Mouse (Mus musculus) heart, embryonic 11.5 days (tissue): ENCODE measurements around the gene Dydc2. TPM values are rescaled to one million over a fixed set of nuclear protein-coding genes. Genes with fewer than 3 reads are reported as not detected.
"Not testable (repeated sequence)": the region's sequence is repeated elsewhere in the genome, so short reads cannot be mapped to it uniquely, and the experiment has no call there.

Experiments
- ATAC-seq: fragments of 200-750 bp; cut with Nextera tagmentation; replicated peaks from 2 replicates; pipeline ENCODE4 v1.8.0; 2017; ENCODE audit warnings: moderate library complexity; ENCODE audit not compliant: insufficient number of reproducible peaks, low FRiP score, low TSS enrichment
- H3K27ac ChIP-seq: fragments of 300-500 bp; sonication (generic); 2 replicates; pipeline ENCODE4 v1.5.1; 2014; ENCODE audit warnings: mild to moderate bottlenecking, low read depth, low read length
- H3K27me3 ChIP-seq: fragments of 300-500 bp; sonication (generic); 2 replicates; pipeline ENCODE4 v1.6.1; 2014; ENCODE audit warnings: mild to moderate bottlenecking, low read length, mixed read lengths; ENCODE audit not compliant: control insufficient read depth, insufficient read depth
- H3K36me3 ChIP-seq: fragments of 300-500 bp; sonication (generic); 2 replicates; pipeline ENCODE4 v1.6.1; 2014; ENCODE audit warnings: mild to moderate bottlenecking, low read length, moderate library complexity, mixed read lengths; ENCODE audit not compliant: control insufficient read depth, insufficient read depth
- H3K4me1 ChIP-seq: fragments of 300-500 bp; sonication (generic); 2 replicates; pipeline ENCODE4 v1.6.1; 2014; ENCODE audit warnings: low read length; ENCODE audit not compliant: control insufficient read depth, insufficient read depth
- H3K4me2 ChIP-seq: fragments of 300-500 bp; sonication (generic); 2 replicates; pipeline ENCODE4 v1.6.1; 2014; ENCODE audit warnings: mild to moderate bottlenecking, moderate library complexity
- H3K4me3 ChIP-seq: fragments of 300-500 bp; sonication (generic); 2 replicates; pipeline ENCODE4 v1.5.1; 2014; ENCODE audit warnings: low read depth, low read length
- H3K9ac ChIP-seq: fragments of 300-500 bp; sonication (generic); 2 replicates; pipeline ENCODE4 v1.6.1; 2014; ENCODE audit warnings: mild to moderate bottlenecking, low read depth, low read length, moderate library complexity
- H3K9me3 ChIP-seq: fragments of 300-500 bp; sonication (generic); replicated peaks from 2 replicates; pipeline ENCODE4 v1.6.1; 2016; ENCODE audit warnings: low read length; ENCODE audit not compliant: control insufficient read depth
- WGBS: fragments of 180-500 bp; shearing (Covaris S2); extraction: QIAGEN DNeasy Blood & Tissue Kit; methylation state at CpG from one replicate; pipeline ENCODE4 v1.1.7; 2014; ENCODE audit not compliant: insufficient replicate concordance; 5-methylcytosine and 5-hydroxymethylcytosine counted together
- polyA plus RNA-seq: library from polyadenylated mRNA; unstranded; fragments of >200 nt; fragmentation: Nextera tagmentation; extraction: Ambion mirVana; gene quantifications from 2 replicates; pipeline ENCODE4 v1.2.1, GENCODE M21; 2014

Gene Dydc2
- polyA plus RNA-seq, 1 experiment from 2014 or later, result 0.53 TPM

GRCm38 (mm10) chr14:41065168-41065567 lies 3.8 kb downstream of the Dydc2 start:
- Histone ChIP-seq H3K9me3 (no peaks in the 10 kb centered on the region), H3K27me3 (no peaks in the 10 kb centered on the region), H3K9ac (no peak overlapping the region), H3K27ac (no peak overlapping the region), H3K4me3 (no peak overlapping the region), H3K36me3 (no peaks in the 10 kb centered on the region), H3K4me1 (peaks cover 4% of the 10 kb centered on the region; the same call in 1 of the 2 replicates), H3K4me2 (no peak overlapping the region)
- WGBS, result 8% methylated on average over 1 of the region's 2 CpGs
- peak; percentile 42; the same call in 1 of the 2 replicates for ATAC-seq

GRCm38 (mm10) chr14:41053190-41053589 lies 15.8 kb downstream of the Dydc2 start:
- not testable (repeated sequence) for H3K27me3 ChIP-seq, H3K9ac ChIP-seq, H3K9me3 ChIP-seq, H3K4me1 ChIP-seq, H3K27ac ChIP-seq, H3K4me3 ChIP-seq, ATAC-seq, H3K4me2 ChIP-seq, H3K36me3 ChIP-seq
- WGBS, result 62% methylated on average over 3 of the region's 4 CpGs

DNA sequence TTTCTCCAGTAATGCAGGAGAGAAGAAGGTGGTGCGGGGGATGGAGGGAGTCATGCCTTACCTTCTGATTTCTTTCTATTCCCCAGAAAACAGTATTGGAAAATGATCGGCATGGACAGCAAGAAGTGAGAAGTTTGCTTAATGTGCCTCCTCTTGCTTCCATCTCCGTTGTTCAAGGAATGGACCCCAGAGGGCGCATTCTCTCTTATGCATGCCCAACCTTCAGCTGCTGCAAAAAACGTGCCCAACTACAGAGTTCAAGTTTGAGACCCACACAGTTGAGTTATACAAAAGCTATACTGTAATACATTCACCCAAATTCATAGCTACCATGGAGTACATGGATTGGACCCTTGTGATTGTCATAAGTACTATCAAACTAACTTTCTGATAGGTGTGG lies 16.5 kb downstream of the Dydc2 start:
- WGBS, result 65% methylated on average over 5 of the region's 5 CpGs

GRCm38 (mm10) chr14:41050471-41050870 lies 18.5 kb downstream of the Dydc2 start:
- no peak overlapping the region for H3K4me3 ChIP-seq
- H3K27ac ChIP-seq, result no peak overlapping the region
- no peaks in the 10 kb centered on the region for H3K9me3 ChIP-seq
- WGBS, result 56% methylated on average over 6 of the region's 6 CpGs
- ATAC-seq, result no peak
- H3K9ac ChIP-seq, result no peak overlapping the region
- no peaks in the 10 kb centered on the region for H3K27me3 ChIP-seq
- no peaks in the 10 kb centered on the region for H3K36me3 ChIP-seq
- no peak overlapping the region for H3K4me2 ChIP-seq
- no peaks in the 10 kb centered on the region for H3K4me1 ChIP-seq

More for the DNA sequence above, 16.5 kb downstream of the Dydc2 start:
- no peak overlapping the region for H3K27ac ChIP-seq
- H3K9ac ChIP-seq, result no peak overlapping the region
- no peaks in the 10 kb centered on the region for H3K27me3 ChIP-seq
- H3K4me3 ChIP-seq, result no peak overlapping the region
- no peaks in the 10 kb centered on the region for H3K4me1 ChIP-seq
- no peak for ATAC-seq
- no peak overlapping the region for H3K4me2 ChIP-seq
- H3K9me3 ChIP-seq, result no peaks in the 10 kb centered on the region
- H3K36me3 ChIP-seq, result no peaks in the 10 kb centered on the region

DNA sequence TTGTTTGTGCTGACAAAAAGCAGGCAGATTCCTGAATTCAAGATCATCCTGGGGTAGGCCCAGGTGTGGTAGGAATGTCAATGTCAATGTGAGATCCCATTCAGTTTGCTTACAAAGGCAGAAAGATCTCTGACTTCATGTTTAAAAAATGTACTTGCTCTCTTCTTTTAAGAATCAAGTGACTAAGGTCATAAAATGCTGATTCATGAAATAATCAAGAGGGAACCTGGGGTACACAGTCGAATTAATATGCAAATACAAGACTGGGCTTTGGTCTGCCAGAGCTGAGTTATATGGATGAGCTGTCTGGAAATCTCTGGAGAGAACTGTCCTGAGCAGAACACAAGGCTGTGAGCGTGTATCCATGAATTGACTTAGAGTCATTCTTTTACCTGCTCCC lies 21.6 kb downstream of the Dydc2 start:
- no peak for ATAC-seq
- no peaks in the 10 kb centered on the region for H3K4me1 ChIP-seq
- 74% methylated on average over 2 of the region's 2 CpGs for WGBS

DNA sequence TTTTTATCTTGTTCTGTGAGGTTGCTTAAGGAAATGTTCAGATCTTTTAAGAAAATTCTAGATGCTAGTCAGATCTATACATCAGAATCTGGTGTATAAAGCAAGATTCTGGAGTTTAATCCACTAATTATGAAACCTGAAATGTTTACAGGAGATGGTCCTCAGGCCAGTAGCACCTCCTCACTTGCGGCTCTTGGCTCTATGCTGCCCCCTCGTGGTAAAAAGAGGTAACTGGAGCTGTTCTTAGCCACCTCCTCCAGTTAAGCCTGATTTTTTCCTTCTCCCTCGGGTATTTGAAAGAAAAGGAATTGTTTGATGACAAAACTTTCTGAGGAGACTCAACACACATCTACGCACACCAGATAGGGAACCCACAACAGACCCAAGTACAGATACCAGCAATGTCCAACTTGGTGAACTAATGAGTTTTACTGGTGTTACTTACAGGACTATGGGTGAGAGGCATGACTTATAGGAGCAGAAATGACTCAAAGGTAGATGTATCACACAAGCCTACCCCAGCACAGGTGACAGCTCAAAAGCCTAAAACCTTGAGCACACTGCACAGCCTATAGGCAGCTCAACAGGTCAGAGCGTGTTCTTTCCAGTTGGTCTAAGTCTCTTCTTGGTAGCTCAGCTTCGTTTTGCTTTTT lies 33.7 kb downstream of the Dydc2 start:
- Histone ChIP-seq H3K27me3 (no peaks in the 10 kb centered on the region), H3K4me3 (no peak overlapping the region), H3K9ac (no peak overlapping the region), H3K27ac (no peak overlapping the region), H3K4me2 (no peak overlapping the region), H3K4me1 (no peaks in the 10 kb centered on the region), H3K36me3 (no peaks in the 10 kb centered on the region), H3K9me3 (no peaks in the 10 kb centered on the region)
- WGBS, result 32% methylated on average over 6 of the region's 6 CpGs
- no peak for ATAC-seq

More for the DNA sequence above, 21.6 kb downstream of the Dydc2 start:
- no peaks in the 10 kb centered on the region for H3K9me3 ChIP-seq
- H3K36me3 ChIP-seq, result no peaks in the 10 kb centered on the region
- H3K27ac ChIP-seq, result no peak overlapping the region
- no peak overlapping the region for H3K4me3 ChIP-seq
- H3K4me2 ChIP-seq, result no peak overlapping the region
- no peaks in the 10 kb centered on the region for H3K27me3 ChIP-seq
- no peak overlapping the region for H3K9ac ChIP-seq

- Histone ChIP-seq H3K27ac (no peak overlapping the region), H3K36me3 (no peaks in the 10 kb centered on the region), H3K4me3 (no peak overlapping the region), H3K4me1 (no peaks in the 10 kb centered on the region), H3K27me3 (no peaks in the 10 kb centered on the region), H3K9me3 (no peaks in the 10 kb centered on the region), H3K4me2 (no peak overlapping the region), H3K9ac (no peak overlapping the region)
- WGBS, result 50% methylated on average over 13 of the region's 13 CpGs
- no peak for ATAC-seq
Observed at GRCm38 (mm10) chr14:41033135-41034110, 35.6 kb downstream of the Dydc2 start.

DNA sequence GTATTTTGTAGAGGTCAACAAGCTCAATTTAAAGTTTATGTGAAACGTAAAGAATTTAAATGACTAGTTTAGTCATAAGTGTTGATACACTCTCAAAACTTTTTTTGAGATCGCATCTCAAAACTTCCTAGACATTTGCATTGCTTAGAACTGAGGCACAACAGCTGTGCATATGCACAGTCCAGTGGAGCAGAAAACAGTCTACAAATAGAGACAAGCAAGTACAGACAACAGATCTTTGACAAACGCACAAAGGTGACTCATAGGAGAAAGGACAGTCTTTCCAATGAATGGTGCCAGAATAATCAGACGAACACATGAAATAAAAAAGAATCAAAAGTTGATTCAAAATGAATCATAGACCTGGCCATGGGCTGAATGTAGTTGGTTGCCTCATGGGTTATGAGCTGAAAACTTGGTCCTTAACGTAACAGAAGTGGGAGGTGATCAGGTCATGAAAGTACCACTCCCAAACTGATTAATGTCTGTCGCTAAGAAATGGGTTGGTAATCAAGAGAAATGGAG lies 38.0 kb downstream of the Dydc2 start:
- no peak for ATAC-seq
- H3K27ac ChIP-seq, result no peak overlapping the region
- H3K27me3 ChIP-seq, result no peaks in the 10 kb centered on the region
- no peak overlapping the region for H3K4me3 ChIP-seq
- 81% methylated on average over 6 of the region's 6 CpGs for WGBS
- no peak overlapping the region for H3K9ac ChIP-seq
- no peaks in the 10 kb centered on the region for H3K9me3 ChIP-seq
- H3K4me1 ChIP-seq, result peaks cover 1% of the 10 kb centered on the region
- no peak overlapping the region for H3K4me2 ChIP-seq
- H3K36me3 ChIP-seq, result no peaks in the 10 kb centered on the region
